In genomic region chr19:6389803-6390202, GRCm38 (mm10) we compare ENCODE assay signal across 9 mouse cellular contexts. TPM values are rescaled to one million over a fixed set of nuclear protein-coding genes. Genes with fewer than 3 reads are reported as not detected.
DNase-seq lines count a peak whose midpoint lies in the region; ATAC-seq and TF ChIP-seq lines count a peak whose summit lies in the region.
"Had no signal": no experiment of that assay in that cellular context is flagged by ENCODE, and none has a peak within 500 bp of the region (broad histone marks: within the 10 kb centered on the region; RNA-seq: fewer than 3 reads in every experiment).

No protein-coding gene starts in this region.

- TF ChIP-seq EP300 in heart, postnatal 0 days (IDR thresholded peaks at IDR 0.05; ENCODE audit: low read depth) = no peak

- no peaks in the 10 kb centered on the region for H3K27me3 ChIP-seq in heart, postnatal 0 days (ENCODE audit: control insufficient read depth, insufficient read depth, low read length)
- peaks cover 14% of the 10 kb centered on the region; the same call in 1 of the 2 replicates for H3K27me3 ChIP-seq in embryonic facial prominence, embryonic 13.5 days
- peaks cover 24% of the 10 kb centered on the region; the same call in 1 of the 2 replicates for H3K27me3 ChIP-seq in limb, embryonic 12.5 days
- H3K27me3 ChIP-seq in midbrain, embryonic 15.5 days (replicated peaks) = no peaks in the 10 kb centered on the region

- intact Hi-C loops in left cerebral cortex, postnatal 14 days (cut with DNase I) = no loop called here

- H3K27ac ChIP-seq in heart, postnatal 0 days (ENCODE audit: low read depth) = no peak overlapping the region
- no peak overlapping the region for H3K27ac ChIP-seq in embryonic facial prominence, embryonic 13.5 days
- no peak overlapping the region for H3K27ac ChIP-seq in limb, embryonic 12.5 days
- H3K27ac ChIP-seq in midbrain, embryonic 15.5 days = no peak overlapping the region
- H3K27ac ChIP-seq: macrophage had no signal

- no peak for ATAC-seq in heart, postnatal 0 days (ENCODE audit: insufficient read depth, low read depth)
- no peak for ATAC-seq in embryonic facial prominence, embryonic 13.5 days (ENCODE audit: insufficient number of reproducible peaks, insufficient read depth, low FRiP score, low TSS enrichment, low read depth)
- ATAC-seq in limb, embryonic 12.5 days (ENCODE audit: insufficient number of reproducible peaks, insufficient read depth, low FRiP score, low TSS enrichment, low read depth) = peak; percentile 24; the same call in 1 of the 2 replicates
- peak; percentile 65 for ATAC-seq in midbrain, embryonic 15.5 days (replicated peaks)

- H3K9ac ChIP-seq in heart, postnatal 0 days (replicated peaks; ENCODE audit: low read depth, low read length) = no peak overlapping the region
- peak overlapping the region; percentile 49; the same call in 1 of the 2 replicates for H3K9ac ChIP-seq in embryonic facial prominence, embryonic 13.5 days
- no peak overlapping the region; the same call in 1 of the 2 replicates for H3K9ac ChIP-seq in limb, embryonic 12.5 days (replicated peaks)
- H3K9ac ChIP-seq in midbrain, embryonic 15.5 days = peak overlapping the region; percentile 29

- WGBS in heart, postnatal 0 days = 47% methylated on average over 16 of the region's 16 CpGs
- WGBS in embryonic facial prominence, embryonic 13.5 days = 2% methylated on average over 16 of the region's 16 CpGs
- 5% methylated on average over 16 of the region's 16 CpGs for WGBS in limb, embryonic 12.5 days
- 12% methylated on average over 16 of the region's 16 CpGs for WGBS in midbrain, embryonic 15.5 days

- peaks cover 74% of the 10 kb centered on the region for H3K36me3 ChIP-seq in heart, postnatal 0 days (replicated peaks; ENCODE audit: control insufficient read depth, insufficient read depth, low read length)
- H3K36me3 ChIP-seq in embryonic facial prominence, embryonic 13.5 days = no peaks in the 10 kb centered on the region
- no peaks in the 10 kb centered on the region for H3K36me3 ChIP-seq in limb, embryonic 12.5 days
- no peaks in the 10 kb centered on the region for H3K36me3 ChIP-seq in midbrain, embryonic 15.5 days (replicated peaks)

- no peak for TF ChIP-seq CTCF in heart, postnatal 0 days (IDR thresholded peaks at IDR 0.05; ENCODE audit: low read depth)

- no peak for DNase-seq in heart, postnatal 0 days (ENCODE audit: low spot score)
- DNase-seq in heart, adult 9 months (ENCODE audit: low spot score in 2 of 2) = no peak
- no peak for DNase-seq in adrenal gland, postnatal 14 days
- no peak for DNase-seq in layer of hippocampus, postnatal 14 days (ENCODE audit: low spot score in 2 of 2)
- no peak for DNase-seq in left cerebral cortex, postnatal 14 days (ENCODE audit: low spot score in 2 of 2)

- no peaks in the 10 kb centered on the region for H3K9me3 ChIP-seq in heart, postnatal 0 days (replicated peaks; ENCODE audit: control insufficient read depth, low read length)
- no peaks in the 10 kb centered on the region for H3K9me3 ChIP-seq in embryonic facial prominence, embryonic 13.5 days
- no peaks in the 10 kb centered on the region for H3K9me3 ChIP-seq in limb, embryonic 12.5 days
- no peaks in the 10 kb centered on the region for H3K9me3 ChIP-seq in midbrain, embryonic 15.5 days

- H3K4me1 ChIP-seq in heart, postnatal 0 days (ENCODE audit: control insufficient read depth, insufficient read depth) = peaks cover 5% of the 10 kb centered on the region; the same call in 1 of the 2 replicates
- H3K4me1 ChIP-seq in embryonic facial prominence, embryonic 13.5 days = peaks cover 17% of the 10 kb centered on the region
- H3K4me1 ChIP-seq in limb, embryonic 12.5 days (replicated peaks) = peaks cover 10% of the 10 kb centered on the region
- H3K4me1 ChIP-seq in midbrain, embryonic 15.5 days = peaks cover 6% of the 10 kb centered on the region

- H3K4me2 ChIP-seq in heart, postnatal 0 days (ENCODE audit: low read depth, low read length) = peak overlapping the region; percentile 8; the same call in 1 of the 2 replicates
- H3K4me2 ChIP-seq in embryonic facial prominence, embryonic 13.5 days = peak overlapping the region; percentile 58
- H3K4me2 ChIP-seq in limb, embryonic 12.5 days = peak overlapping the region; percentile 70
- H3K4me2 ChIP-seq in midbrain, embryonic 15.5 days = peak overlapping the region; percentile 57

- H3K4me3 ChIP-seq in heart, postnatal 0 days (ENCODE audit: low read depth, low read length) = no peak overlapping the region
- H3K4me3 ChIP-seq in embryonic facial prominence, embryonic 13.5 days = peak overlapping the region; percentile 34
- H3K4me3 ChIP-seq in limb, embryonic 12.5 days (replicated peaks) = peak overlapping the region; percentile 38
- peak overlapping the region; percentile 34 for H3K4me3 ChIP-seq in midbrain, embryonic 15.5 days

RNA-seq across cellular contexts. Expression of gene Pygm, which starts 5.6 kb away (rescaled TPM):
- 451 and 487 TPM in 2 replicates for total RNA-seq in heart, postnatal 0 days (2014; rRNA removed; ENCODE audit: low replicate concordance)
- polyA plus RNA-seq in heart, postnatal 0 days (2015; fragmentation: Nextera tagmentation; extraction: Ambion mirVana) = 390 and 400 TPM in 2 replicates
- 3.7 and 5.4 TPM in 2 replicates for polyA plus RNA-seq in embryonic facial prominence, embryonic 13.5 days (2015; fragmentation: Nextera tagmentation; extraction: Ambion mirVana)
- 6.3 and 6.5 TPM in 2 replicates for polyA plus RNA-seq in limb, embryonic 12.5 days (2016; fragmentation: Nextera tagmentation; extraction: Ambion mirVana)
- polyA plus RNA-seq in midbrain, embryonic 15.5 days (2015; fragmentation: Nextera tagmentation; extraction: Ambion mirVana) = 5.9 and 9.5 TPM in 2 replicates
- 64.2 and 85.7 TPM in 2 replicates for total RNA-seq in adrenal gland, postnatal 14 days (2021)
- 10 to 100 TPM; 28.0 to 37.5 TPM for total RNA-seq in layer of hippocampus, postnatal 14 days (2021)
- total RNA-seq in left cerebral cortex, postnatal 14 days (2021) = 10 to 100 TPM; 20.6 to 31.9 TPM

RNA-seq across cellular contexts. Expression of gene Rasgrp2, which starts 9.3 kb away (rescaled TPM):
- total RNA-seq in heart, postnatal 0 days (2014; rRNA removed; ENCODE audit: low replicate concordance) = 25.3 and 55.6 TPM in 2 replicates
- 46.6 and 55.5 TPM in 2 replicates for polyA plus RNA-seq in heart, postnatal 0 days (2015; fragmentation: Nextera tagmentation; extraction: Ambion mirVana)
- 32.0 and 36.1 TPM in 2 replicates for polyA plus RNA-seq in embryonic facial prominence, embryonic 13.5 days (2015; fragmentation: Nextera tagmentation; extraction: Ambion mirVana)
- 16.3 and 16.8 TPM in 2 replicates for polyA plus RNA-seq in limb, embryonic 12.5 days (2016; fragmentation: Nextera tagmentation; extraction: Ambion mirVana)
- 73.1 and 93.6 TPM in 2 replicates for polyA plus RNA-seq in midbrain, embryonic 15.5 days (2015; fragmentation: Nextera tagmentation; extraction: Ambion mirVana)
- total RNA-seq in adrenal gland, postnatal 14 days (2021) = 51.5 and 82.7 TPM in 2 replicates
- 10 to 100 TPM; 40.2 to 44.9 TPM for total RNA-seq in layer of hippocampus, postnatal 14 days (2021)
- 10 to 100 TPM; 83.3 to 87.2 TPM for total RNA-seq in left cerebral cortex, postnatal 14 days (2021)

RNA-seq across cellular contexts. Expression of gene Sf1, which starts 26.3 kb away (rescaled TPM):
- 41.8 and 94.6 TPM in 2 replicates for total RNA-seq in heart, postnatal 0 days (2014; rRNA removed; ENCODE audit: low replicate concordance)
- polyA plus RNA-seq in heart, postnatal 0 days (2015; fragmentation: Nextera tagmentation; extraction: Ambion mirVana) = 31.8 and 38.3 TPM in 2 replicates
- polyA plus RNA-seq in embryonic facial prominence, embryonic 13.5 days (2015; fragmentation: Nextera tagmentation; extraction: Ambion mirVana) = 137 and 151 TPM in 2 replicates
- polyA plus RNA-seq in limb, embryonic 12.5 days (2016; fragmentation: Nextera tagmentation; extraction: Ambion mirVana) = 164 and 171 TPM in 2 replicates
- 112 and 119 TPM in 2 replicates for polyA plus RNA-seq in midbrain, embryonic 15.5 days (2015; fragmentation: Nextera tagmentation; extraction: Ambion mirVana)
- 210 and 223 TPM in 2 replicates for total RNA-seq in adrenal gland, postnatal 14 days (2021)
- total RNA-seq in layer of hippocampus, postnatal 14 days (2021) = 100 to 1,000 TPM; 182 to 189 TPM
- 100 to 1,000 TPM; 185 to 186 TPM for total RNA-seq in left cerebral cortex, postnatal 14 days (2021)

RNA-seq across cellular contexts. Expression of gene Nrxn2, which starts 28.7 kb away (rescaled TPM):
- not detected in 2 replicates for total RNA-seq in heart, postnatal 0 days (2014; rRNA removed; ENCODE audit: low replicate concordance)
- polyA plus RNA-seq in heart, postnatal 0 days (2015; fragmentation: Nextera tagmentation; extraction: Ambion mirVana) = 0.67 and 0.68 TPM in 2 replicates
- 2.0 and 2.1 TPM in 2 replicates for polyA plus RNA-seq in embryonic facial prominence, embryonic 13.5 days (2015; fragmentation: Nextera tagmentation; extraction: Ambion mirVana)
- polyA plus RNA-seq in limb, embryonic 12.5 days (2016; fragmentation: Nextera tagmentation; extraction: Ambion mirVana) = 1.8 and 2.4 TPM in 2 replicates
- 44.6 and 44.9 TPM in 2 replicates for polyA plus RNA-seq in midbrain, embryonic 15.5 days (2015; fragmentation: Nextera tagmentation; extraction: Ambion mirVana)
- total RNA-seq in adrenal gland, postnatal 14 days (2021) = 7.8 and 9.3 TPM in 2 replicates
- total RNA-seq in layer of hippocampus, postnatal 14 days (2021) = 100 to 1,000 TPM; 549 to 577 TPM
- 100 to 1,000 TPM; 700 to 756 TPM for total RNA-seq in left cerebral cortex, postnatal 14 days (2021)
- polyA plus RNA-seq: macrophage had no signal

RNA-seq across cellular contexts. Expression of gene Map4k2, which starts 48.9 kb away (rescaled TPM):
- 48.4 and 59.1 TPM in 2 replicates for total RNA-seq in heart, postnatal 0 days (2014; rRNA removed; ENCODE audit: low replicate concordance)
- 9.6 and 10.1 TPM in 2 replicates for polyA plus RNA-seq in heart, postnatal 0 days (2015; fragmentation: Nextera tagmentation; extraction: Ambion mirVana)
- 13.8 and 15.3 TPM in 2 replicates for polyA plus RNA-seq in embryonic facial prominence, embryonic 13.5 days (2015; fragmentation: Nextera tagmentation; extraction: Ambion mirVana)
- 13.5 and 13.6 TPM in 2 replicates for polyA plus RNA-seq in limb, embryonic 12.5 days (2016; fragmentation: Nextera tagmentation; extraction: Ambion mirVana)
- polyA plus RNA-seq in midbrain, embryonic 15.5 days (2015; fragmentation: Nextera tagmentation; extraction: Ambion mirVana) = 20.0 and 21.7 TPM in 2 replicates
- total RNA-seq in adrenal gland, postnatal 14 days (2021) = 39.6 and 70.3 TPM in 2 replicates
- 10 to 100 TPM; 82.6 to 85.8 TPM for total RNA-seq in layer of hippocampus, postnatal 14 days (2021)
- total RNA-seq in left cerebral cortex, postnatal 14 days (2021) = 10 to 100 TPM; 60.0 to 75.9 TPM

Comparison
In these comparisons a context has a peak if more than half of its experiments do, and no peak if none do; other contexts are left out.
1. ATAC-seq: peak in limb, embryonic 12.5 days (single experiment) and midbrain, embryonic 15.5 days (single experiment); none in heart, postnatal 0 days (single experiment) and embryonic facial prominence, embryonic 13.5 days (single experiment).
2. H3K4me2 ChIP-seq: peak in every context shown above with its lines; median percentile 70 in limb, embryonic 12.5 days; 58 in embryonic facial prominence, embryonic 13.5 days; 57 in midbrain, embryonic 15.5 days; 8 in heart, postnatal 0 days.
3. H3K9ac ChIP-seq: peak in embryonic facial prominence, embryonic 13.5 days (single experiment) and midbrain, embryonic 15.5 days (single experiment); none in heart, postnatal 0 days (single experiment) and limb, embryonic 12.5 days (single experiment).